Mouse (Mus musculus) intestine, postnatal 0 days (tissue): Measurements from ENCODE around the gene Zbtb18. TPM values are rescaled to one million over a fixed set of nuclear protein-coding genes. Genes with fewer than 3 reads are reported as not detected.

Experiments
- ATAC-seq: fragments of 200-750 bp; cut with Nextera tagmentation; 2 replicates; pipeline ENCODE4 v1.8.0; 2017; ENCODE audit warnings: mild to moderate bottlenecking, moderate TSS enrichment, moderate library complexity
- H3K27ac ChIP-seq: fragments of 300-500 bp; sonication (generic); 2 replicates; pipeline ENCODE4 v1.5.1; 2014; ENCODE audit warnings: mild to moderate bottlenecking, low read depth, low read length, moderate library complexity
- H3K27me3 ChIP-seq: fragments of 300-500 bp; sonication (generic); replicated peaks from 2 replicates; pipeline ENCODE4 v1.6.1; 2014; ENCODE audit warnings: low read length, mixed read lengths; ENCODE audit not compliant: control insufficient read depth, insufficient read depth
- H3K36me3 ChIP-seq: fragments of 300-500 bp; sonication (generic); 2 replicates; pipeline ENCODE4 v1.6.1; 2014; ENCODE audit warnings: mild to moderate bottlenecking, moderate library complexity; ENCODE audit not compliant: control insufficient read depth, insufficient read depth
- H3K4me1 ChIP-seq: fragments of 300-500 bp; sonication (generic); replicated peaks from 2 replicates; pipeline ENCODE4 v1.6.1; 2014; ENCODE audit warnings: antibody characterized with exemption, low read length, mixed read lengths; ENCODE audit not compliant: control insufficient read depth, insufficient read depth
- H3K4me2 ChIP-seq: fragments of 300-500 bp; sonication (generic); replicated peaks from 2 replicates; pipeline ENCODE4 v1.6.1; 2014; ENCODE audit warnings: low read depth, mild to moderate bottlenecking, moderate library complexity
- H3K4me3 ChIP-seq: fragments of 300-500 bp; sonication (generic); 2 replicates; pipeline ENCODE4 v1.5.1; 2014; ENCODE audit warnings: low read depth, low read length
- H3K9ac ChIP-seq: fragments of 300-500 bp; sonication (generic); 2 replicates; pipeline ENCODE4 v1.6.1; 2014; ENCODE audit warnings: mild to moderate bottlenecking, low read depth, low read length
- H3K9me3 ChIP-seq: fragments of 300-500 bp; sonication (generic); 2 replicates; pipeline ENCODE4 v1.6.1; 2016; ENCODE audit warnings: mixed run types; ENCODE audit not compliant: control insufficient read depth
- CTCF ChIP-seq: sonication (generic); IDR thresholded peaks from 2 replicates; pipeline ENCODE4 v1.5.1; 2016; ENCODE audit warnings: low read depth, mild to moderate bottlenecking, control low read depth, antibody characterized with exemption, moderate library complexity
- WGBS: fragments of 180-500 bp; shearing (Covaris S2); extraction: QIAGEN DNeasy Blood & Tissue Kit; methylation state at CpG from one replicate; pipeline ENCODE4 v1.1.7; 2014; 5-methylcytosine and 5-hydroxymethylcytosine counted together
- polyA plus RNA-seq: library from polyadenylated mRNA; unstranded; fragments of >200 nt; fragmentation: Nextera tagmentation; extraction: Ambion mirVana; gene quantifications from 2 replicates; pipeline ENCODE4 v1.2.1, GENCODE M21; 2015

Zbtb18 gene
- polyA plus RNA-seq, 1 experiment from 2014 or later, result 2.5 TPM

GRCm38 (mm10) chr1:177419331-177419730 lies 22.8 kb upstream of the Zbtb18 start:
- Histone ChIP-seq H3K9ac (no peak overlapping the region), H3K27me3 (no peaks in the 10 kb centered on the region), H3K36me3 (no peaks in the 10 kb centered on the region), H3K4me3 (no peak overlapping the region), H3K27ac (no peak overlapping the region), H3K4me1 (no peaks in the 10 kb centered on the region), H3K4me2 (no peak overlapping the region), H3K9me3 (no peaks in the 10 kb centered on the region)
- no peak for TF ChIP-seq CTCF
- no peak for ATAC-seq
- 66% methylated on average over 12 of the region's 12 CpGs for WGBS

GRCm38 (mm10) chr1:177420126-177420525 lies 22.0 kb upstream of the Zbtb18 start:
- H3K4me3 ChIP-seq, result no peak overlapping the region
- no peak overlapping the region for H3K27ac ChIP-seq
- TF ChIP-seq CTCF, result peak; percentile 30
- 79% methylated on average over 6 of the region's 6 CpGs for WGBS
- no peaks in the 10 kb centered on the region for H3K4me1 ChIP-seq
- ATAC-seq, result no peak
- no peaks in the 10 kb centered on the region for H3K9me3 ChIP-seq
- no peak overlapping the region for H3K9ac ChIP-seq
- no peak overlapping the region for H3K4me2 ChIP-seq
- H3K27me3 ChIP-seq, result no peaks in the 10 kb centered on the region
- no peaks in the 10 kb centered on the region for H3K36me3 ChIP-seq

GRCm38 (mm10) chr1:177427862-177428261 lies 14.3 kb upstream of the Zbtb18 start:
- H3K4me2 ChIP-seq, result no peak overlapping the region
- H3K4me3 ChIP-seq, result no peak overlapping the region
- WGBS, result 71% methylated on average over 5 of the region's 5 CpGs
- no peaks in the 10 kb centered on the region for H3K4me1 ChIP-seq
- no peak overlapping the region for H3K9ac ChIP-seq
- H3K27ac ChIP-seq, result no peak overlapping the region
- H3K27me3 ChIP-seq, result no peaks in the 10 kb centered on the region
- no peaks in the 10 kb centered on the region for H3K9me3 ChIP-seq
- TF ChIP-seq CTCF, result no peak
- H3K36me3 ChIP-seq, result no peaks in the 10 kb centered on the region
- no peak for ATAC-seq

GRCm38 (mm10) chr1:177428338-177428737 lies 13.8 kb upstream of the Zbtb18 start:
- 76% methylated on average over 14 of the region's 14 CpGs for WGBS
- H3K4me3 ChIP-seq, result no peak overlapping the region
- H3K9ac ChIP-seq, result no peak overlapping the region
- ATAC-seq, result no peak
- H3K36me3 ChIP-seq, result no peaks in the 10 kb centered on the region
- no peak for TF ChIP-seq CTCF
- H3K27me3 ChIP-seq, result no peaks in the 10 kb centered on the region
- H3K27ac ChIP-seq, result no peak overlapping the region
- no peaks in the 10 kb centered on the region for H3K4me1 ChIP-seq
- H3K4me2 ChIP-seq, result no peak overlapping the region
- H3K9me3 ChIP-seq, result no peaks in the 10 kb centered on the region

- Histone ChIP-seq H3K9ac (no peak overlapping the region), H3K4me1 (no peaks in the 10 kb centered on the region), H3K27ac (no peak overlapping the region), H3K27me3 (no peaks in the 10 kb centered on the region), H3K4me2 (no peak overlapping the region), H3K4me3 (no peak overlapping the region), H3K9me3 (no peaks in the 10 kb centered on the region), H3K36me3 (no peaks in the 10 kb centered on the region)
- no peak for TF ChIP-seq CTCF
- ATAC-seq, result no peak
- WGBS, result 67% methylated on average over 4 of the region's 4 CpGs
These were observed 13.1 kb upstream of the Zbtb18 start for GRCm38 (mm10) chr1:177429067-177429466.

GRCm38 (mm10) chr1:177440411-177440810 lies 1.7 kb upstream of the Zbtb18 start:
- H3K27me3 ChIP-seq, result no peaks in the 10 kb centered on the region
- H3K4me2 ChIP-seq, result peak overlapping the region; percentile 74; the same call in 1 of the 2 replicates
- no peaks in the 10 kb centered on the region for H3K36me3 ChIP-seq
- WGBS, result no CpG with 5 or more reads among the region's 2 CpGs
- no peak for ATAC-seq
- TF ChIP-seq CTCF, result no peak
- H3K4me1 ChIP-seq, result no peaks in the 10 kb centered on the region; the same call in 1 of the 2 replicates
- no peaks in the 10 kb centered on the region for H3K9me3 ChIP-seq
- no peak overlapping the region for H3K4me3 ChIP-seq
- H3K9ac ChIP-seq, result no peak overlapping the region
- H3K27ac ChIP-seq, result no peak overlapping the region

GRCm38 (mm10) chr1:177440981-177441491 lies 1.1 kb upstream of the Zbtb18 start:
- H3K27me3 ChIP-seq, result no peaks in the 10 kb centered on the region
- no peaks in the 10 kb centered on the region for H3K36me3 ChIP-seq
- WGBS, result under 1% methylated on average over 6 of the region's 6 CpGs
- H3K9me3 ChIP-seq, result no peaks in the 10 kb centered on the region
- H3K4me1 ChIP-seq, result no peaks in the 10 kb centered on the region; the same call in 1 of the 2 replicates
- H3K27ac ChIP-seq, result peak overlapping the region; percentile 88
- no peak for TF ChIP-seq CTCF
- peak overlapping the region; percentile 71 for H3K4me3 ChIP-seq
- ATAC-seq, result no peak
- peak overlapping the region; percentile 66 for H3K9ac ChIP-seq
- H3K4me2 ChIP-seq, result peak overlapping the region; percentile 74
